Mouse (Mus musculus) CD4-positive, CD25-positive, alpha-beta regulatory T cell, adult 9 weeks (primary cell): Measurements from ENCODE around the gene Ccna2. TPM values are rescaled to one million over a fixed set of nuclear protein-coding genes. Genes with fewer than 3 reads are reported as not detected.

ENCODE experiments used
- polyA plus RNA-seq: library from polyadenylated mRNA; unstranded; fragments of 100-300 nt; shearing (Covaris generic); gene quantifications from one replicate; pipeline ENCODE4 v1.2.1, GENCODE M21; 2017

Gene Ccna2
- 1.4 TPM for polyA plus RNA-seq

GRCm38 (mm10) chr3:36571827-36572378 is at the start of gene Ccna2:
TSS of gene Ccna2 (minus strand) at chr3:36572150.

GRCm38 (mm10) chr3:36613202-36613907 is 41.4 kb upstream of the Ccna2 start, which contains the start of gene Bbs7:
TSS of gene Bbs7 (minus strand) at chr3:36613477.

GRCm38 (mm10) chr3:36552406-36553047 is 19.4 kb downstream of the Ccna2 start, which contains the start of gene Exosc9:
TSS of gene Exosc9 (plus strand) at chr3:36552606.

GRCm38 (mm10) chr3:36521073-36522060 is 50.6 kb downstream of the Ccna2 start, which contains the start of gene Gm11549:
TSS of gene Gm11549 (minus strand) at chr3:36521813.

Other genes with a start within 250 kb of the Ccna2 start
- gene Anxa5, start 96.3 kb downstream of the Ccna2 start, polyA plus RNA-seq, result 186 TPM
- gene 1810062G17Rik, start 96.2 kb downstream of the Ccna2 start, polyA plus RNA-seq, result 3.1 TPM
- gene Gm11549, start 50.3 kb downstream of the Ccna2 start, polyA plus RNA-seq, result not detected
- gene Exosc9, start 19.5 kb downstream of the Ccna2 start, polyA plus RNA-seq, result 59.0 TPM
- gene Bbs7, start 41.3 kb upstream of the Ccna2 start, polyA plus RNA-seq, result 1.2 TPM
- gene Trpc3, start 118.0 kb upstream of the Ccna2 start, polyA plus RNA-seq, result not detected